Mouse (Mus musculus) urinary bladder, postnatal 0 days (tissue): ENCODE results near the gene Gpbar1. TPM values are rescaled to one million over a fixed set of nuclear protein-coding genes. Genes with fewer than 3 reads are reported as not detected.

ENCODE experiments used
- polyA plus RNA-seq: library from polyadenylated mRNA; unstranded; fragments of >200 nt; fragmentation: Nextera tagmentation; extraction: Ambion mirVana; gene quantifications from 2 replicates; pipeline ENCODE4 v1.2.1, GENCODE M21; 2015

Gene Gpbar1
- polyA plus RNA-seq, result 1.4 and 2.3 TPM in 2 replicates

DNA sequence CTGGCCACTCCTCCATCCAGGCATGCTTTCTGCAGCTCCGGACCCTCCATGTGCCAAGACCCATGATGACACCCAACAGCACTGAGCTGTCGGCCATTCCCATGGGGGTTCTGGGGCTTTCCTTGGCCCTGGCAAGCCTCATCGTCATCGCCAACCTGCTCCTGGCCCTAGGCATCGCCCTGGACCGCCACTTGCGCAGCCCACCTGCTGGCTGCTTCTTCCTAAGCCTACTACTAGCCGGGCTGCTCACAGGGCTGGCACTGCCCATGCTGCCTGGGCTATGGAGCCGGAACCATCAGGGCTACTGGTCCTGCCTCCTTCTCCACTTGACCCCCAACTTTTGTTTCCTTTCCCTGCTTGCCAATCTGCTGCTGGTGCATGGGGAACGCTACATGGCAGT is at the start of gene Gpbar1:
TSS of gene Gpbar1 (plus strand) at position 13 of the 400 bp plus-strand sequence.

DNA sequence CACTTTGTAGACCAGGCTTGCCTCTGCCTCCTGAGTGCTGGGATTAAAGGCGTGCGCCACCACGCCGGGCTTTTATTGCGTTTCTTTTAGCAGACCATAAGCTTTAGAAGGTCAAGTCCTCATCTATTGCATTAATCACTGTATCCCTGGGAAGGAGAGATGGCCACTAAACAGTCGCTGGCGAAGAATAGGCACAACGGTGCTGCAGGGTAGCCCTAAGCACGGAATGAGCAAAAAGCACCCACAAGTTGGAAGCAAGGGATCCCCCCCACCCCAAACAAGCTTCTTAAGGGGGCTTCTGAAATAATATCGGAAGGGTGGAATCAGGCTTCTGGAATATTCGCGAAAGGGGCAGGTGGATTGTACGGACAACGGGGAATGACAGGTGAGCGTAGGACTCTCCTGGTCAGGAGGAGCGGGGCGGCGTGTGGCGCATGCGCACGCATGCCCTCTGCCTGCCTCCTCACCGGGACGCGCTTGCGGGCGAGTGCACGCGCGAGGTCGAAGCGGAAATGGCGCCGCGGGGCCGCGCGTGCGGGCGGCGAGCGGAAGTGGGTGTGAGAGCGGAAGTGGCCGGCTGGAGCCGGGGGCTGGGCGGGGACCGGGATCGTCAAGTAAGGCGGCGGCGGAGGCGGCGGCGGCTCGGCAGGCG is 42.3 kb upstream of the Gpbar1 start, which contains the start of gene Arpc2:
TSS of gene Arpc2 (plus strand) at position 147 of the 652 bp plus-strand sequence.

GRCm38 (mm10) chr1:74284543-74285160 is 6.3 kb downstream of the Gpbar1 start, which contains the start of the genes Aamp and Pnkd:
TSS of gene Aamp (minus strand) at chr1:74284738.
TSS of gene Pnkd (plus strand) at chr1:74284930.

GRCm38 (mm10) chr1:74305522-74305921 is 27.2 kb downstream of the Gpbar1 start, which contains the start of gene Tmbim1:
TSS of gene Tmbim1 (minus strand) at chr1:74305622.

Other genes starting within 250 kb of the Gpbar1 start
- 279 and 343 TPM in 2 replicates for gene Tns1, start 154.1 kb upstream of the Gpbar1 start, polyA plus RNA-seq
- gene Rufy4, start 153.0 kb upstream of the Gpbar1 start, polyA plus RNA-seq, result 0.15 TPM in 1 of 2 replicates, not detected in the other
- gene Cxcr2, start 124.6 kb upstream of the Gpbar1 start, polyA plus RNA-seq, result 0.05 and 2.8 TPM in 2 replicates
- gene Cxcr1, start 83.9 kb upstream of the Gpbar1 start, polyA plus RNA-seq, result not detected in 2 replicates
- gene Arpc2, start 42.5 kb upstream of the Gpbar1 start, polyA plus RNA-seq, result 632 and 686 TPM in 2 replicates
- 160 and 178 TPM in 2 replicates for gene Aamp, start 6.2 kb downstream of the Gpbar1 start, polyA plus RNA-seq
- 80.3 and 85.3 TPM in 2 replicates for gene Pnkd, start 6.4 kb downstream of the Gpbar1 start, polyA plus RNA-seq
- 98.5 and 105 TPM in 2 replicates for gene Tmbim1, start 27.1 kb downstream of the Gpbar1 start, polyA plus RNA-seq
- gene Catip, start 83.6 kb downstream of the Gpbar1 start, polyA plus RNA-seq, result 0.88 and 1.0 TPM in 2 replicates
- gene Slc11a1, start 96.6 kb downstream of the Gpbar1 start, polyA plus RNA-seq, result 5.6 and 31.7 TPM in 2 replicates
- gene Ctdsp1, start 113.0 kb downstream of the Gpbar1 start, polyA plus RNA-seq, result 59.2 and 61.2 TPM in 2 replicates
- 0.16 and 0.36 TPM in 2 replicates for gene Vil1, start 130.8 kb downstream of the Gpbar1 start, polyA plus RNA-seq
- gene Cnot9, start 227.5 kb downstream of the Gpbar1 start, polyA plus RNA-seq, result 23.4 and 27.1 TPM in 2 replicates